Mouse (Mus musculus) T-helper 2 cell (primary cell): ENCODE measurements at regions not wholly inside any gene's neighbourhood (a gene's known extent, or its start where the extent isn't known, plus 50 kb on each side); places are given as distances from the start of the nearest gene placed in this dataset.

Source experiments
- in situ Hi-C: fragments of 300-600 bp; cut with MboI, MseI; formaldehyde crosslinking; loops from one replicate; pipeline ENCODE4 v1.15.1; 2025; ENCODE audit warnings: high pct_unique_total_duplicates

- in situ Hi-C loops: no loop called here
Measured at GRCm38 (mm10) chr4:140402319-140402718, 155.7 kb upstream of the Igsf21 start.

DNA sequence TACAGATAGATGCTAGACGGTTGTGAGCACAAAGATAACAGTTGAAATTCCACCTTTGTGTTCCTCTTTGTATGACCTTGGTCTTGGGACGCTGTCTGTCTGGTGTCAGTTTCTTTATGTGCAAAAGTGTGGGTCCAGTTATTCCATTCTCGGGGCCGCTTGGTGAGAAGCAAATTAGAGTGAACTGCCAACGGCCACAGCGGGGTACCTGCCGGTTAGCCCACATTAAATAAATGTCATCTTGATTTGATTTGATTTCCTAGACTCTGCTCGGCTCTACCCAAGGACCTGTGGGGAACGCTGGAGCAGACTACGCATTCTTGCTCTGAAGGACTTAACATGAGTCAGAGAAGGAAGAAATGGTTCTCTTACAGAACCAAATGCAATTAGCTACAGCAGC lies 155.0 kb upstream of the Igsf21 start:
- in situ Hi-C loops: no loop called here

DNA sequence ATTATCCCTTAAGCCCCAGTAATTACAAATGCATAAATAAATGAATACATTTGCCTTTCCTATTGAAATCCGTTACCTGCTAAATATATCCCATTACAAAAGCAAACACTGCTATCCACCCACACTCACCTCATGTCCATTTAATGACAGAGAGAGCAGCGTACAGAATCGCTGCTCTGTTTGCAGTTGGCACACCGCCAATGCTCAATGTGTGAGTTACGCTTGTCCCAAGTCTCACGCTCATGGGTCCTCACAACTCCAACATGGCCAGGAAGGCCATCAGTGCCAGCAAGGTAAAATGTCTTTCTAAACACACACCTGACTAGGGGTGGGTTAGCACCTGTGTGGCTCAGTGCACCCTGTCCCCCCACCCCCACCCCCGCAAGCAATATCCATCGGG lies 150.0 kb upstream of the Igsf21 start:
- in situ Hi-C loops: no loop called here

- in situ Hi-C loops: no loop called here
Measured at GRCm38 (mm10) chr4:140392290-140392689, 145.7 kb upstream of the Igsf21 start.

GRCm38 (mm10) chr4:140390684-140391234 lies 144.2 kb upstream of the Igsf21 start:
- in situ Hi-C loops: no loop called here

DNA sequence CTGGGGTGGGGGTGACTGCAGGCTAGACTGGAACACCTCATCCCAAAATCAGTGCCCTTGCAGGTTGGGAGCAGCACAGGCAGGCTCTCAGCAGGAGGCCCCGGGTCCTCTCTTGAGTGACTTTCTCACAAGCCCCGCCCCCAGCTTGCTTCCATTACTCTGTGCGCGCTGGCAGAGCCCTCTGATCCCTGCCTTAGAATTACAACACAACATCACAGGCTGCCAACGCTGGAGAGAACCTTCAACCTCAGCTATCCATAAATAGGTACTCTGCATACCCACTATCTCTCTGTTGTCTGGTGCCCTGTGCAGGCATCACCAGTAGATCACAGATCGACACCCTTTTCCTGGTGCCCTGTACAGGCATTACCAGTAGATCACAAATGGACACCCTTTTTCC lies 139.1 kb upstream of the Igsf21 start:
- in situ Hi-C loops: no loop called here

- in situ Hi-C loops: no loop called here
Measured at GRCm38 (mm10) chr4:140385226-140385625, 138.6 kb upstream of the Igsf21 start.

DNA sequence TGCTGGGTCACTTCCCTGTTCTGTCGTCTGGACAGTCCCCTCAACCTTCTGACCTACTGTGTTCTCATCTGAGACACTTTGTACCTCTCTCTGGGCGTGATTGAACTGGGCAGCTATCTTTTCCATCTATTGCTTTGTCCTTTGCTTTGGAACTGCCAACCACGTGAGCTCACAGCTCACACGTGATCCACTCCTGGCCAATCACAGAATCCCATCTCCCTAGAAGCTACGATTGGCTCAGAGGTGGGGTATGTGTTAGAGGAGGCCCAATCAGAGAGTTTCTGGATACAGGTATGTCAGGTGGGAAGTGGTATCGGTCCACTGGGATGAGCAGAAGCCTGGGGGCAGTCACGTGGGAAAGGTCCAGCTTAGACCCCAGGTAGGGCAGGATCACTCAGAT lies 137.0 kb upstream of the Igsf21 start:
- in situ Hi-C loops: no loop called here

GRCm38 (mm10) chr4:140380733-140381132 lies 134.1 kb upstream of the Igsf21 start:
- in situ Hi-C loops: no loop called here

DNA sequence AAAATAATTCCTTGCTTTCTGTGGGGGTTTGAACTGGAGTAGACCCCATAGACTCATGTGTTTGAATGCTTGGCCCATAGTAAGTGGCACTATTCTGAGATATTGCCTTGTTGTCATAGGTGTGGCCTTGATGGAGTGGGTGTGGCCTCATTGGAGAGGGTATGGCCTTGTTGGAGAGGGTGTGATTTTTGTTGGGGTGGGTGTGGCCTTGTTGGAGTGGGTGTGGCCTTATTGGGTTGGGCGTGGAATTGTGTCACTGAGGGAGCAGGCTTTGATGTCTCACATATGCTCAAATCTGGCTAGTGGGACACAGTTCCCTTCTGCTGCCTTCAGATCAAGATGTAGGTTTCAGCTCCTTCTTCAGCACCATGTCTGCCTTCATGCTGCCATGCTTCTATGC lies 131.4 kb upstream of the Igsf21 start:
- in situ Hi-C loops: no loop called here

GRCm38 (mm10) chr4:140372586-140373325 lies 126.2 kb upstream of the Igsf21 start:
- in situ Hi-C loops: no loop called here

GRCm38 (mm10) chr4:140371426-140372213 lies 125.0 kb upstream of the Igsf21 start:
- in situ Hi-C loops: no loop called here

DNA sequence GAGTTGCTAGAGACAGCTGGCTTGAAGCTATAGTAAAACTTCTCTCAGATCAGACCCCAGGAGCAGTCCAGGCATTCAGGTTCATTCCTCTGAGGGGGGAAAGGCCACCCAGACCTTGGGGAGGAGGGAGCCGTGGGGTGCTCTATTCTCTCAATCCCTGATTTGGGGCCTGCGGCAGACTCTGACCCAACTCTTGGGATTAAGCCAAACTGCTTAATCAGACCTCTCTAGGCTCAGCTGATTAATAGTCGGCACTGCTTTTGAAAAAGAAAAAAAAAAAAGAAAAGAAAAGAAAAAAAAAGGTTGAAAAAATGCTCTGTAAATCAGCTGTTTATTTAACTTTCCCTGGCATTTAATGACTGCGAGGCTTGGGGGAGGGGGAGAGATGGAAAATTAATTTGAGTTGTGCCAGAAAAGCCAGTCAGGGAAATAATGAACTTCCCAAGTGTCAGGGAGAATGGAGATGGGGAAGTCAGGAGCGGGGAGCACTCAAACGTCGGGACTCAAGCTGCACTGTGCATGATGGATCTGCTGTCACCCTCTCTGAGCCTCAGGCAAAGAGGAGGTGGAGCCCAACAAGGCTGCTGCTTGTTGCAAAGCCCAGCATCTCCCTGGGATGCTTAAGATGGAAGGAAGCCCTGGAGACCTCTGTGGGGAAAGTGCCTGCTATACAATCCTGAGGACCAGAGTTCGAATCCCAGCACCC lies 120.5 kb upstream of the Igsf21 start:
- in situ Hi-C loops: no loop called here

GRCm38 (mm10) chr4:140358846-140359245 lies 112.3 kb upstream of the Igsf21 start:
- in situ Hi-C loops: no loop called here

GRCm38 (mm10) chr4:140358103-140358502 lies 111.5 kb upstream of the Igsf21 start:
- in situ Hi-C loops: no loop called here

GRCm38 (mm10) chr4:140355144-140355550 lies 108.6 kb upstream of the Igsf21 start:
- in situ Hi-C loops: no loop called here

GRCm38 (mm10) chr4:140348802-140349201 lies 102.2 kb upstream of the Igsf21 start:
- in situ Hi-C loops: no loop called here

- in situ Hi-C loops: no loop called here
Measured at GRCm38 (mm10) chr4:140330138-140330537, 83.6 kb upstream of the Igsf21 start.

- in situ Hi-C loops: no loop called here
Measured at GRCm38 (mm10) chr4:140326706-140327440, 80.3 kb upstream of the Igsf21 start.

- in situ Hi-C loops: no loop called here
Measured at GRCm38 (mm10) chr4:140325677-140326052, 79.1 kb upstream of the Igsf21 start.

DNA sequence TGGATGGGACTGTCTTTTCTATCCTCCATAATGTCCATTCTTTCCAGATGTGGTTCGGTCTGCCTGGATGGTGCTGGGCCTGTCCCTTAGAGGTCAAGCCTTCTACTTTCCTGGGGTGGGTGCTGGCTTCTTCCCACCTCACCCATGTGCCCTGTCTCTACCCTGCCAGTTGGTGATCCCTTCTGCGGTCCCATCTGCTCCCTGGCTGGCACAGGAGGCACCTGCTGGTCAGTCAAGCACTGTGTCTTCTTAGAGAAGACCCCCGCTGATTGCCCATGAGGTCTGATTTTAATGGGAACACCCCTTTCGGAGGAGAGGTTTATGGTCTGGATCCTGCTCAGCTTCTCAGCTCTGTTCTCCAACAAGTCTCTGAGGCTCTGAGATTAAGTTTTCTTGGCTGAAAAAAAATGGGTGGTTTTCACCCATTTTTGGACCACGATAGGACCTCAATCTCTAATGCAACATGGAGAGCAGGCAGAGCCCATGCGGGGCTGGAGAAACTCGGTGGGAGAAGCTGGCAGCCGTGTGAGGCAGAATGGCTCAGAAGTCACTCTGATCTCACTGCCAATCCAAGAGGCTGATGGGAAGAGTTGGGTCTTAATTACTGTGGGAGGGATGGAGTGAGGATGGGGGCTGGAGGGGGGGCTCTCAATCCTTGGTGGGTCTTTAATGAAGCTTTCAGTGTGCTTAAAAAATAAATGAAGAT lies 78.5 kb upstream of the Igsf21 start:
- in situ Hi-C loops: no loop called here
